Mouse (Mus musculus) gastrocnemius, adult 8-10 months (tissue): ENCODE data around the gene Igfbp4. TPM values are rescaled to one million over a fixed set of nuclear protein-coding genes. Genes with fewer than 3 reads are reported as not detected.

Experiments
- DNase-seq, 2 experiments: peaks; one replicate each; pipeline ENCODE4 v3.0.0; 2022; ENCODE audit warnings: low spot score in 2 of 2
- total RNA-seq, 4 experiments: library from RNA; stranded (reverse); gene quantifications; 2 replicates each; pipeline ENCODE4 v1.2.4; 2022

The Igfbp4 gene
- total RNA-seq, 4 experiments from 2014 or later: 23.4 to 50.7 (median 34.4) TPM

- DNase-seq: no peak
These were observed 1.1 kb downstream of the Igfbp4 start for GRCm38 (mm10) chr11:99041841-99042780.

DNA sequence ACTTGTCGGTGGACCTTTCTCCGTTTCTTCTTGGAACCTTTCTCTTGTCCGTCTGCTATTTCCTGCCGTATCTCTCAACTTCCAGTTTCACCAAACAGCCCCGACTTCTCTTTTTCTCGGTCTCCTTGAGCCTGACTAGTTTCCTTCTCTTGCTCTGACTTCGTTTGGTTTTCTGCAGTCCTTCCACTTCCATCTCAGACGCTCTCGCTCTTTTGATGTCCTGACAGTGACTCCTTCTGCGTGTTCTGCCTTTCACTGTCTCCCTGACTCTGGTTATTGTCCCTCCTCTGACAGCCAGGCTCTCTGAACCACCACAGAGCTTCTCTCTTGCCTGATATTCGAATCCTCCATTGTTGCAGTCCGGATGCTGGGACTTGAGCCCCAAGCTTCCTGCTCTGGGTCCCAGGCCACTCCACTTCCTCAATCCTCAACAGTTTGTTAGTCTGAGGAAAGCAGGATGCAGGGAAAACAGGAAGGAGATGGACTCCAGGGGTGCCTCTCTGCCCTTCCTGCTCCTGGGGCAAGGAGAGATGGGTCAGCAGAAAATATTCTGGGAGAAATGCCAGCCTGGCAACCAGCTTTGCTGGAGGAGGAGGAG is 1.9 kb downstream of the Igfbp4 start:
- DNase-seq: no peak

DNA sequence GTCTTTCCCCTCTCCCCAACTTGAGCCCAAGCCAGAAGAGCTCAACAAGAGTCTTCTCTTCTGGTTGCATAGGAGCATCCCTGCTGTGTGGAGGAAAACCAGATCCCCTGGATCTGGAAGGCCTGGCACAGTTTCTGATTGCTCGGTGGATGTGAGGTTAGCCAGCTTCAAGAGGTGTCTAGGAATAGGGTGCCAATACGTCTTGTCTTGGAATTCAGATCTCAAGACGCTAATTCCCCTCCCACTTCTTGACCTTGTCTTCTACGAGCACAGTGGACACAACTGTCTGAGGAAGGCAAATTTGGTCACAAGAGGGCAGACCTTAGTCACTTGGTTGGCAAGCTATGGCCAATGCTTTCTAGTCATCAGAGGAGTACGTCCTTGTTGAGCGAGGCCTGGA is 2.6 kb downstream of the Igfbp4 start:
- no peak for DNase-seq

GRCm38 (mm10) chr11:99044306-99044705 is 3.3 kb downstream of the Igfbp4 start:
- DNase-seq: peak in 1 of 2 experiments; percentile 32

GRCm38 (mm10) chr11:99045159-99045889 is 4.3 kb downstream of the Igfbp4 start:
- no peak for DNase-seq

DNA sequence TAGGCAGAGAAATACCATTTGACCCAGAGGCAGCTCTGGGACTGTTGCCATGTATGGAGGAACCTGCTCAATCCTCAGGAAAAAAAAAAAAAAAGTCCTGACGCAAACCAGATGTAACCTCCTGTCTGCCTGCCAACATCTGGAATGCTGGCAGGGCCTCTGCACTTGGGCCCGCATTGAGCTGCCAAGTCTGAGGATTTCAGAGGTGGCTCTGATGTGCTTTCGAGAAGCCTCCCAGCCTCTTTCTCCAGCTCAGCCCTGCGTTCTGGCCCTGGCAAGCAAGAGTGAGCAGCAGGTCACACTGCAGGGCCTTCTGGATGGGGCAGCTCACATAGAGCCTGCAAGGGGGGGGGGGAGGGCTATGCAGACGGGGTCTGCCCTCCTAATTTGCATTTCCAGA is 6.1 kb downstream of the Igfbp4 start:
- DNase-seq: peak; percentile 66 to 81

GRCm38 (mm10) chr11:99047643-99048042 is 6.6 kb downstream of the Igfbp4 start:
- DNase-seq: peak; percentile 28 to 43

DNA sequence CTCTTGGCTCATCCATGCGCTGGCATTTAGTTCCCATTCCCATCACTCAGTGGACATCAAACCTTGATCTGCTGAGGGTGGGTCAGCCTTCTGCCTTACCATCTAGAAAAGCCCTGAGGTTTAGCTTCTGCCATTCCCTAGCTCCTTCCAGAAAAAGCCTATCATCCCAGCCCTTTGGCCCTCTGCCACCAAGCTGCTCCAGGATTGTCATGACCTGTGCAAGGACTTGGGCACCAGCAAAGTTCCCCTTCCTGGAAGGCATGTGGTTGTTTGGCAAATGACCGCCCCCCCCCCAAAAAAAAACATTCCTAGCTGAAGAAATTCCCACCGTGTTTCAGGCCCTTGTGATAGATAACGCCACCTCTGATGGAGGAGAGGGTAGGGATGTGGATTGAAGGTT is 14.1 kb downstream of the Igfbp4 start:
- DNase-seq: no peak

DNA sequence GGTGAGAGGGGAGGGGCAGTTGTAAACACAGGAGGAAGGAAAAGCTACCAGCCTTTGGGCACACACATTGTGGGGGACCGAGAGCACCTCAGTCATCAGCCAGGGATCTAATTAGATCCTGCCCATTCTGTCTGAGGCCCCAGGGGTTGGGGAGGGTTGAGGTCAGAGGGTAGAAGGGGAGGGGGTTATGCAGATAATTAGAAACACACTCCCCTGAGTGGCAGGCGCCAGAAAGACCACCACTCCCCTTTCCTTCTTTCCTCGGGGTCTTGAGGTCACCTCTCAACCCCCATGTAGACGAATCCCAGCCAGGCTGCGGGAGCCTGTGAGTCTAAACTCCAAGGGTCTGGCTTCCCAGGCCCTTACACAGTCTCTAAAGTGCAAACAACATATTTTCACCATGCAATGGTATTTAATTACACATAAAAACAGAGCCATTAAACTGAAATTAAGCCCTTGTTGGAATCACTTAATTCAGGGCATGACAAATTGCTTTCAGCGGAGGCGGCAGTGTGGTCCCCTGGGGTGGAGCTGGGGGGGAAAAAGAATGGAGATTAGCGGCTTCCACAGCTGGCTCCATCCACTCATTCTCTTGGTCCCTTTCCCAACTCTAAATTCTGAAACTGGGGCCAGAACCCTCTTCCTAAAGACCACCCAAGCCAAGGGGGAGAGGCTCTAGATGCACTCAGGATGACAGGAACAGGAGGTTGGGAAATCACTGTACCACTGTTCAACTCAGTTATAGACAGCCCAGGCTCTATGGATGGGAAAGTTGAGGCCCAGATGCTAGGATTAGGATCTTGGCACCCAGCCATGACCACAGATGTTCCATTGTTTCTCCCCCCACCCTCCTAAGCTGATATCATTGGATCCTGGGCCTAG is 14.8 kb downstream of the Igfbp4 start:
- peak; percentile 20 to 54 for DNase-seq

- no peak for DNase-seq
These were observed 19.4 kb downstream of the Igfbp4 start for GRCm38 (mm10) chr11:99060435-99060834.

- DNase-seq: no peak
These were observed 21.6 kb downstream of the Igfbp4 start for GRCm38 (mm10) chr11:99062661-99063060.

- no peak for DNase-seq
These were observed 22.5 kb downstream of the Igfbp4 start for GRCm38 (mm10) chr11:99063406-99064131.

DNA sequence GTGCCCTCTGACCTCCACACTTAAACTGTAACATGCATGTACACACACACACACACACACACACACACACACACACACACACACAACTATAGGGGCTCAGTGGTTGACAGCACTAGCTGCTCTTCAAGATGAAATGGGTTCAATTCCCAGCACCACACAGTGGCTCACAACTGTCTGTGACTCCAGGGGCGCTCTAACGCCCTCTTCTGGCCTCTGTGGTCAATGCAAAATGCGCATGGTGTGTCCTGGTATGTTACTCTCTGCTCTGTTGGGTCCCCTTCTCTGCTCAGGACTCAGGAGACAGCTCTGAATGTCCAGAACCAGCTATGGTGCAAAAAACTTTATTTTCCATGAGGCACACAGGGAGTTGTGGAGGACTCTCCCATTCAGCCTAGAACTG is 24.3 kb downstream of the Igfbp4 start:
- DNase-seq: no peak

DNA sequence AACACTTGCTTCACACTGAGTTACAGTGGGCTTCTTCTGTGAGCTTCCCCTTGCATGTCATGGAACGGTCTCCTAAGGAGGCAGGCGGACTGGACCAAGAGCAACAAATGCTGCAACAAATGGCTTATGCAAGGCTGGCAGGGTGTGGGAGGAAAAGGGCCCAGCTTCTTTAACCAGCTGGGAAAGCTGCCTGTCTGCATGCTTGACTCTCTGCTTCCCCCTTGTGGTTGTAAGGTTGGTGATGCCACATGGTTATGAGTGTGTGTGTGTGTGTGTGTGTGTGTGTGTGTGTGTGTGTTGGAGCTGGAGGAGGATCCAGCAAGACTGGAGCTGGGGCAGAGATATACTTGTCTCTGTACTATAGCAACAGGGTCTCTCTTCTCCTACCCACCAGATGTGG is 24.9 kb downstream of the Igfbp4 start:
- peak; percentile 68 to 71 for DNase-seq

GRCm38 (mm10) chr11:99067591-99067990 is 26.5 kb downstream of the Igfbp4 start:
- no peak for DNase-seq

GRCm38 (mm10) chr11:99068455-99068854 is 27.4 kb downstream of the Igfbp4 start:
- no peak for DNase-seq

GRCm38 (mm10) chr11:99071866-99072265 is 30.8 kb downstream of the Igfbp4 start:
- no peak for DNase-seq

DNA sequence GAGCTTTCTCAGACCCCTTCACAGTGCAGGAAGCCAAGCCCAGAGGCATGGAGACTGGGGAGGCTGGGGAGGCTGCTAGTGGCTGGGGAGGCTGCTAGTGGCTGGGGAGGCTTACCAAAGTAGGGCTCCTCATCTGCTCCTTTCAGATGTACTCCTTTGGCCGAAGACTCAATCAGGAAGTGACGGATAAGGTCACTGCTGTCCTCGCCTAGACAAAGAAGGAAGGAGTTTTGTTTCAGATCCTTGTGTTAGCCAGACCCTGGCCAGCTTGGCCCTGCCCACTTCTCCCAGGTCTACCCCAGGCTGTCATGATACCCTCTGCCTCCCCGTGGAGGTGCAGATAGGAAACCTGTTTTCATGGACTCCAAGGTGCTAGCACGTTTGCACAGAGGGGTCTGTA is 32.7 kb downstream of the Igfbp4 start:
- no peak for DNase-seq

- DNase-seq: no peak
These were observed 35.8 kb downstream of the Igfbp4 start for GRCm38 (mm10) chr11:99076744-99077319.

GRCm38 (mm10) chr11:99077869-99078268 is 36.8 kb downstream of the Igfbp4 start:
- no peak for DNase-seq
